Mouse (Mus musculus) erythroblast, embryonic 14.5 days (primary cell): ENCODE data around the gene Ube4b. TPM values are rescaled to one million over a fixed set of nuclear protein-coding genes. Genes with fewer than 3 reads are reported as not detected.
"Not testable (repeated sequence)": the region's sequence is repeated elsewhere in the genome, so short reads cannot be mapped to it uniquely, and the experiment has no call there.

Source experiments
- H3K27me3 ChIP-seq: 2 replicates; pipeline ENCODE4 v1.6.1; 2012; ENCODE audit warnings: inconsistent platforms; ENCODE audit not compliant: control insufficient read depth
- H3K36me3 ChIP-seq: 2 replicates; pipeline ENCODE4 v1.6.1; 2012; ENCODE audit warnings: mild to moderate bottlenecking, inconsistent platforms; ENCODE audit not compliant: control insufficient read depth
- H3K4me1 ChIP-seq: 2 replicates; pipeline ENCODE4 v1.6.1; 2012; ENCODE audit warnings: inconsistent platforms; ENCODE audit not compliant: control insufficient read depth
- H3K4me3 ChIP-seq: replicated peaks from 2 replicates; pipeline ENCODE3; 2012; ENCODE audit warnings: moderate library complexity, mild to moderate bottlenecking, inconsistent platforms
- H3K9me3 ChIP-seq: 2 replicates; pipeline ENCODE4 v1.6.1; 2012; ENCODE audit warnings: low read length, inconsistent platforms, mixed read lengths; ENCODE audit not compliant: control insufficient read depth
- GATA1 ChIP-seq: IDR thresholded peaks from 2 replicates; pipeline ENCODE4 v1.6.1; 2012; ENCODE audit warnings: low read length, inconsistent platforms, mixed read lengths
- TAL1 ChIP-seq: IDR thresholded peaks from 3 replicates; pipeline ENCODE4 v1.6.1; 2012; ENCODE audit warnings: low read length, inconsistent platforms, mixed read lengths
- polyA plus RNA-seq: library from polyadenylated mRNA; stranded (reverse); fragments of >175 nt; gene quantifications from 2 replicates; pipeline ENCODE4 v1.2.3, GENCODE M21; 2012

Gene Ube4b
- polyA plus RNA-seq, 1 experiment, result 14.2 TPM

DNA sequence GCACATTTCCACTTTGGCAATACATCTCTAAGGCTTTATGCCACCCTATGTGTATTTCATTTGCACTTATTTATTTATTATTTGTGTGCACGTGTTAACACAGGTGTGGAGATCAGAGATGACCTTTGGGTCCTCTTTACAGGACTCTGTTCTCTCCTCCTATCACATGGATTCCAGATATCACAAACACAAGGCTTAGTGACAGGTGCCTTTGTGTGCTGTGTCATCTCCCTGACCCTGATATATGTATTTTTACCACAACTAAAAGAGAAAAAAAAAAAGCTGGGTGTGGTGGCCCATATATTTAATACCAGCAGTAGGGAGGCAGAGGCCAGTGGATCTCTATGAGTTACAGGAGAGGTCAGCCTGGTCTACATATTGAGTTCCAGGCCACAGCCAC lies 17.9 kb upstream of the Ube4b start:
- Histone ChIP-seq H3K4me1 (peaks cover 22% of the 10 kb centered on the region), H3K36me3 (no peaks in the 10 kb centered on the region), H3K9me3 (no peaks in the 10 kb centered on the region), H3K4me3 (no peak overlapping the region), H3K27me3 (no peaks in the 10 kb centered on the region)
- TF ChIP-seq TAL1 (no peak), GATA1 (no peak)

DNA sequence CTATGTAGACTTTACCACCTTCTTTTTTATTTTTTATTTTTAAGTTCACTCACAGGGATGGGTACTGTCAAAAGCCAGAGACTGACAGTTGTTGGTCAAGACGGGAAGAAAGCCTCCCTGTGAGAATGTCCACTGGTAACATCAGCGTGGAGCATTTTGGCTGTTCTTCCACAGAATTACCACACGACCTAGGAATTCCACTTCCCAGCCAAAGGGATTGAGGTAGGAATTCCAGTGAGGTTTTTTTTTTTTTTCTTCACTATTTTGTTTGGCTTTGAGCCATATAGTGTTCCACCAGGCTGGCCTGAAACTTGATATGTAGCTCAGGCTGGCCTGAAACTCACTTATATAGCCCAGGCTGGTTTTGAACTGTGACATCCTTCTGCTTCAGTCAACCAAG lies 15.9 kb upstream of the Ube4b start:
- Histone ChIP-seq H3K4me3 (no peak overlapping the region), H3K9me3 (no peaks in the 10 kb centered on the region), H3K36me3 (no peaks in the 10 kb centered on the region), H3K4me1 (peaks cover 22% of the 10 kb centered on the region), H3K27me3 (no peaks in the 10 kb centered on the region)
- TF ChIP-seq GATA1 (no peak), TAL1 (no peak)

DNA sequence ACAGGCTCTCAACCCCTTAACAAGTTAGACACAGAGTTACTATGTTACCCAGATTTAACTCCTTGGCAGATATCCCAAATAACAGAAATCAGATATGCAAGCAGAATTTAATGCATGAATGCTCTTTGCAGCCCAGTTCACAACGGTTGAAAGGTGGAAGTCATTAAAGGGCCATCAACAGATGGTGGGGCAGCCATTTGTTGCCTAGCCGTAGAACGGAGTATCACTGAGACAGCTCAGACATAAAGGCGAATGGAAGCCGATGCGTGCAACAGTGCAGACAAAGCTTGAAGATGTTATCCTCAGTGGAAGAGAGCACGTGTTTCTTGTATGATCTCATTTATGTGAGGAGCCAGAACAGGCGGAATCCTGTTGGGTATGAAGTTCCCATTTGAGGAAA lies 14.0 kb upstream of the Ube4b start:
- Histone ChIP-seq H3K4me1 (peaks cover 12% of the 10 kb centered on the region), H3K36me3 (no peaks in the 10 kb centered on the region), H3K27me3 (no peaks in the 10 kb centered on the region), H3K9me3 (no peaks in the 10 kb centered on the region), H3K4me3 (no peak overlapping the region)
- TF ChIP-seq GATA1 (no peak), TAL1 (no peak)

DNA sequence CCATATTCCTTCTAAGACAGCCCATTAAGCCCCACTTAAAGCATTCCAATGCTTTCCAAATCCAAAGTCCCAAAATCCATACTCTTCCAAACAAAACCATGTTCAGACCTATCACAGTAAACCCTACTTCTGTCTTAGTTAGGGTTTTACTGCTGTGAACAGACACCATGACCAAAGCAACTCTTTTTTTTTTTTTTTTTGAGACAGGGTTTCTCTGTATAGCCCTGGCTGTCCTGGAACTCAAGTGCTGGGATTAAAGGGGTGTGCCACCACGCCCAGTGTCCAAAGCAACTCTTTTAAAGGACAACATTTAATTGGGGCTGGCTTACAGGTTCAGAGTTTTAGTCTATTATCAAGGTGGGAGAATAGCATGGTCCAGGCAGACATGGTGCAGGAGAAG lies 5.3 kb upstream of the Ube4b start:
- H3K27me3 ChIP-seq, H3K4me1 ChIP-seq, H3K36me3 ChIP-seq, H3K4me3 ChIP-seq, H3K9me3 ChIP-seq: not testable (repeated sequence)

DNA sequence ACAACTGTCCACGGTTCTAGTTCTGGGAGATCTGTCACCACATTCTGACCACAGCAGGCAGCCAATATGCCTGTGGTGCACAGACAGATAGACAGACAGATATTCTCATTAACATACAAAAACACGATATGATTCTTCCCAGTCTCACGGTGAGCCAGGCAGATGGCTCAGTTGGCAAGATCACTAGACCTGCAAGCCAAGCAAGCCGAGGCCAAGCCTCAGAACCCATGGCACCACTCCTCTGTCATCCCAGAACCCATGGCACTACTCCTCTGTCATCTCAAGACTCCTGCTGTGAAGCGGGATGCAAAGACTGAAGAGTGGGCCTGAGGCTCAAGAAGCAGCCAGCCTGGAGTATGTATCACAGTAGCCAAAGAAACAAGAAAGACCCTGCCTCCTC lies 3.0 kb upstream of the Ube4b start:
- no peaks in the 10 kb centered on the region for H3K9me3 ChIP-seq
- TF ChIP-seq GATA1 (no peak), TAL1 (no peak)
- H3K27me3 ChIP-seq, result no peaks in the 10 kb centered on the region
- H3K36me3 ChIP-seq, result no peaks in the 10 kb centered on the region
- peaks cover 21% of the 10 kb centered on the region for H3K4me1 ChIP-seq
- no peak overlapping the region for H3K4me3 ChIP-seq

DNA sequence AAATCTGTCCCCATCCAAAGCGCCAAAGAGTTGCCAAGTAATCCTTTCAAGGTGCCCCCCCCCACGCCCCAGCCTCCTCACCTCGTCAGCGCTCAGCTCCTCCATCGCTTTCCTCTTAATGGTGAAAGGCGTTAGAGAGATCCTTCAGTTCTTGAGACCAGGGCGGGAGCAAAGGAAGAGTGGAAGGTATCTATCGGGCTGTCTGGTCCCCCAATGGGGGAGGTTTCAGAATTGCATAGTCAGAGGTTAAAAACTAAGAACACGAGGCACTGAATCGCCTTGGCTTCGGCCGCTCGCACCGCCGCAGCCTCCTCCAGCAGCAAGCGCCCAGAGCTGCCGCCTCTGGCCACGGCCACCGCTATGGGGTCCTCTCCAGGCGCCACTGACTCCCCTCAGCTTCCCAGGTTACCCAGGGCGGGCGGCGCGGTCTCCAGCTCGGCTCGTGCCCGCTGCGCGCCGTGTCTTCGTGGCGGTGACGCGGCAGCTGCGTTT lies 702 bp downstream of the Ube4b start:
- Histone ChIP-seq H3K4me3 (peak overlapping the region; percentile 99), H3K9me3 (no peaks in the 10 kb centered on the region), H3K27me3 (no peaks in the 10 kb centered on the region), H3K36me3 (peaks cover 14% of the 10 kb centered on the region), H3K4me1 (peaks cover 30% of the 10 kb centered on the region)
- TF ChIP-seq GATA1, result no peak
- no peak for TF ChIP-seq TAL1

DNA sequence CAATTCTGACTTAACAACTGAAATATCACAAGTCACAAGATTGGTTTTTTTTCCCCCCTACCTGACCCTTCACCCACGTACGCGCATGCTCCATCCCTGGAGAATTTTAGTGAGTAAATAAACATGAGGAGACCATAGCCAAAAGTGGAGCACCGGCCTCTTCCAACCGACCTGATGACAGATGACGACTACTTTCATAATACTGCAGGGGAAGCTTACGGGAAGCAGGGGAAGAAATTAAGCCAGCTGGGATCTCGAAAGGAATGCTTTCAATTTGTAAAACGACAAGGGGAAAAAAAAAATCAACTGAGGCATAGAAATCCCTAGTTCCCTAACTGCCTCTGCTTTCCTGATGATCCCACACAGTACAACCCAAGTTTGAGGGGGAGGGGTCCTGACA lies 1.8 kb downstream of the Ube4b start:
- Histone ChIP-seq H3K4me3 (peak overlapping the region; percentile 99), H3K9me3 (no peaks in the 10 kb centered on the region), H3K27me3 (no peaks in the 10 kb centered on the region), H3K4me1 (peaks cover 30% of the 10 kb centered on the region), H3K36me3 (peaks cover 17% of the 10 kb centered on the region)
- TF ChIP-seq TAL1 (no peak), GATA1 (no peak)

DNA sequence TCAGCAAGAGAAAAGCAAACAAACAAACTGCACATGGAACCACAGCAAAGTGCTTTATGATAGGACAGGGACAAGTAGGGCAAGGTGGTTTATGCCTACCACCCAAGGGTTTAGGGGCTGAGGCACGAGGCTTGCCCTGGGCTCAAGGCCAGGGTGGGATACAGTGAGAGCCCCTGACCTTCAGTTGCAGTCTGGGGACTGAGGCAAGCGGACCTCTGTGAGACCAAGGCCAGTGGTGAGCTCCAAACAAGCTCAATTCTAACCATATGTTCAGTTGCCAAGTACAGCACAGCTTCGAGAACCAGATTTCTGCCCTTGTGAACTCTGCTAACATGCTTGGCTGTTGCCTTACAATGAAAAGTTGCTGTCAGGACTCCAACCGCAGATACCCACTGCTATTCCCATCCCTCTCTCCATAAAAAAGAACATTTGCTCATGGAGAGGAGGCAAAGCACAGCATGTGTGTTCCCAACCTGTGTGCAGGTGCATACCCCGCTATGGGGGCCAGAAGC lies 8.6 kb downstream of the Ube4b start:
- Histone ChIP-seq H3K4me1 (peaks cover 27% of the 10 kb centered on the region), H3K36me3 (peaks cover 36% of the 10 kb centered on the region), H3K27me3 (no peaks in the 10 kb centered on the region), H3K4me3 (no peak overlapping the region), H3K9me3 (peaks cover 3% of the 10 kb centered on the region)
- TF ChIP-seq GATA1, result no peak
- no peak for TF ChIP-seq TAL1

DNA sequence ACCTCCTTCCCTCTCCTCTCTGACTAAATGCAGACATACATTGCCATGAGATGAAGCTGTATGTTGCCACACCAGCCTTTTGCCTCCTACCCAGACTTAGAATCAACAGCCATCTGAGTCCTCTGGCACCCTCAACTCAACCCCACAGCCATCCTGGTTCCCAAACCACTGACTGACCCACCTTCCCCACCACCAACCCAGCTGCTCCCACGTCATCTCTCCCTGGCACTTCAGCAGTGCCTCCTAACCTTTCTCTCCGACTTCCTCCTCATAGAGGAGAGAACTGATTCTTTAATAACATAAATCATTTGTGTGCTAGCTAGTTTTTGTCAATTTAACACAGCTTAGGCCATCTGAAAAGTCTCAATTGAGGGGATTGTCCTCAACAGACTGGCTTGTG lies 9.6 kb downstream of the Ube4b start:
- Histone ChIP-seq H3K4me1 (peaks cover 27% of the 10 kb centered on the region), H3K9me3 (peaks cover 3% of the 10 kb centered on the region), H3K4me3 (no peak overlapping the region), H3K36me3 (peaks cover 39% of the 10 kb centered on the region), H3K27me3 (no peaks in the 10 kb centered on the region)
- TF ChIP-seq GATA1 (no peak), TAL1 (no peak)

DNA sequence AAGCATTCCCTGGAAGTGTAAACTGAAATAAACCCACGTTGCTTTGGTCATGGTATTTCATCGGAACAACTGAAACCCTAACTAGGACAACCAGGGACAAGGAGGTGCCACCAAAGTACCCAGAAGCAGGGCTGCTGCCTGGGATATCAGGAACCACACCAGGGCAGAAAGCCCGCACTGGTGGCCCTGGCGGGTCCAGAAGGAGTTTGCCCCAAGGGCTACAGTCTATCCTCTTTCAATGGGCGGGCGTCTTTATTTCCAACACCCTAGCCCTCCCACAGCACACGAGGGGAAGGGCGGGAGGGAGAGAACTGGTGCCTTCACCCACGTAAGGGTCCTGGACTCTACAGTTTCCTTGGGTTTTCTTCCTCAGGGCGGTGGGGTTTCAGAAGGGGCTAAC lies 10.1 kb downstream of the Ube4b start:
- Histone ChIP-seq H3K4me3 (no peak overlapping the region), H3K36me3 (peaks cover 35% of the 10 kb centered on the region), H3K27me3 (no peaks in the 10 kb centered on the region), H3K9me3 (peaks cover 3% of the 10 kb centered on the region), H3K4me1 (peaks cover 23% of the 10 kb centered on the region)
- TF ChIP-seq TAL1 (no peak), GATA1 (no peak)
